Mouse (Mus musculus) left cerebral cortex, postnatal 4 days (tissue): Measurements from ENCODE around the gene Cenpf. TPM values are rescaled to one million over a fixed set of nuclear protein-coding genes. Genes with fewer than 3 reads are reported as not detected.
"Not testable (repeated sequence)": the region's sequence is repeated elsewhere in the genome, so short reads cannot be mapped to it uniquely, and the experiment has no call there.

Source experiments
- DNase-seq: peaks from one replicate; pipeline ENCODE4 v3.0.0-alpha.2; 2022
- intact Hi-C: fragments of 180-260 bp; cut with DNase I; formaldehyde crosslinking; loops from one replicate; pipeline ENCODE4 v1.15.1; 2025
- total RNA-seq, 2 experiments: library from RNA; stranded (reverse); gene quantifications; 2 replicates each; pipeline ENCODE4 v1.2.3; 2021

Cenpf gene
- total RNA-seq, 2 experiments from 2014 or later = 7.2 to 8.1 TPM

DNA sequence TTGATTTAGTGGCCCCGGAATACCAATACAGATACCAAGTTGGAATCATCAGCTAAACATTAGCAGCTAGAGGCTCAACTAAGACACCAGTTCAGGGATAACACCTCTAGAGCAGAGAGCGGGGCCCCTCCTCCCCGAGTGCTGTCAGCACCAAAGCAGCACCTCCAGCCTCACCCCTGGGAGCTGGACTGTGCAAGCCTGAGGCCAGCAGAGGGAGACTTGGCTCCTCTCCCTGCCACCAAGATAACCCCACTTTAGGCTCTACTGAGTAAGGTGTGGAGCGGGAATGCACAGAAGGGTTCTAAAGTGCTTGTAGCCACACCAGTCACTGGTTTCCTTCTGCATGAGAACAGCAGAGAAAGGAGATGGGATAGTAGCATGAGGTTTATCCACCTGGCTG, 10.5 kb upstream of the Cenpf start:
- DNase-seq = no peak
- intact Hi-C loops = no loop called here

DNA sequence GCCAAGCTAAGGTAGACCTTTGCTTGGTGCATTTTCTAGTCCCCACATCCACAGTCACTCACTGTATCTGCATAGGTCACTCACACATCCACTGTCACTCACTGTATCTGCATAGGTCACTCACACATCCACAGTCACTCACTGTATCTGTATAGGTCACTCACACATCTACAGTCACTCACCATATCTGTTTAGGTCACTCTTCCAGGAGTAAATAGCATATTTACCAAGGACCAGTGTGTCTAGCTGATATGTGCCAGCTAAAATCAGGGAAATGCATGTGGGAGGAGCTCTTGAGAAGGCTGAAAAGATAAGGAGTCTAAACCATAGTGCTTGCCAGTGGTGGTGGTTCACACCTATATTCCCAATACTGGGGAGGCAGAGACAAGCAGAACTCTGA, 7.4 kb upstream of the Cenpf start:
- intact Hi-C loops = no loop called here
- no peak for DNase-seq

DNA sequence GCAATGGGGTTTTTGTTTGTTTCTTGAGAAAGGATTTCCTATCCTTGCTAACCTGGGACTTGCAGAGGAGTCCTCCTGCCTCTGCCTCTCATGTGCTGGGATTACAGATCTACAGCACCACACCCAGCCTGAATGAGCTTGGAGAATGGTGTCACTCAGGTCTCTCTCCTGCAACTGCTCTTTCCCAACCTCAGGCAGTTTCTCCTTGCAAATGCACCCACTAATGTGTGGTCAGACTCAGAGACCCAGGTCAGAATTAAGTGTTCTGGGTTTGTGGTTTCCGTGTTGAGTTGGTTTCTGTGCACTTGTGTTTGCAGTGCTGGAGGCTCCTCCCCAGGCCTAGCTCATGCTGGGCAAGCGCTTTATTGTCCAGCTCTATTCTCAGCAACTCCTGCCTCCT, 6.5 kb upstream of the Cenpf start:
- DNase-seq = no peak
- intact Hi-C loops = no loop called here

DNA sequence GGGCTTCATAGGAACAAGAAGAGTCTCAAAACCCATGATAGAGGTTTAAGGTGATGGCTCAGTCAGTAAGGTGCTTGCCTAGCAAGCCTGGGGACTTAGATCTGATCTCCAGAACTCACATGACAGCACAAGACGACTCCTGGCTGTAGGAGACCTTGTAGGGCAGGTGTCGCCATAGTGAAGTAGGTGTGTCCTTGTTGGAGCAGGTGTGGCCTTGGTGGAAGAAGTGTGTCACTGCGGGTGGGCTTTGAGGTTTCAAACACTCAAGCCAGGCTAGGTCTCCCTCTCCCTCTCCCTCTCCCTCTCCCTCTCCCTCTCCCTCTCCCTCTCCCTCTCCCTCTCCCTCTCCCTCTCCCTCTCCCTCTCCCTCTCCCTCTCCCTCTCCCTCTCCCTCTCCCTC, 4.6 kb upstream of the Cenpf start:
- DNase-seq, intact Hi-C loops: not testable (repeated sequence)

DNA sequence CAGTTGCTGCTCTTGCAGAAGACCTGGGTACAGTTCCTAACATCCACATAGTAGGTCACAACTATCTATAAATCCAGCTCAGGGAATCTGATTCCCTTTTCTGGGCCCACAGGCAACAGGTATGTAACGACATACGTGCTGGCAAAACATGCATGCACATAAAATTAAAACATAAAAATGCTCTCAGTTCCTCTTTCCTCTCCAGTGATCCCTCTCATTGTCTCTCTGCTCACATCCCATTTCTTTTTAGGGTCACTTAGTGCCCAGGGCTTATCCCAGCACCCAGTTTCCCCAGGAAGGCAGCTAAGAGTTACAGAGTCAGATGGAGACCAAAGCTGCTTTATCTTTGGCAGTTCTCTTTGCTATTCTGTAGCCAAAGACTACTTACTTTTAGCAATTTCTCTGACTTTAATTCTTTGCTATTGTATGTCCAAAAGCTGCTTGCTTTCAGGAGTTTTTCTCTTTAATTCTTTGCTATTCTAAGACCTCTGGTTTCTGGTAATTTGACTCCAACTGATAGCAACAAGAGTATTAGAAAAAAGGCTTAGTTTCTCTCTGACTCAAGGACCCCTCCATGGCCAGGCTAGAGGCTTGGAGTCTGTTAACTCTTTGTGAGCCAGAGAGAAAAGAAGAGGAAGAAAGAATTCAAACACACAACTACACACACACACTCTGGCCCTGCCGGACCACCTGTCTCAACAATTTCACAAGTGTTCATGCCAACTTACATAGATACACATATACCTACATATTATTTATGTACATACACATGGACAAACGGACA, 1.4 kb upstream of the Cenpf start:
- intact Hi-C loops = no loop called here
- no peak for DNase-seq

DNA sequence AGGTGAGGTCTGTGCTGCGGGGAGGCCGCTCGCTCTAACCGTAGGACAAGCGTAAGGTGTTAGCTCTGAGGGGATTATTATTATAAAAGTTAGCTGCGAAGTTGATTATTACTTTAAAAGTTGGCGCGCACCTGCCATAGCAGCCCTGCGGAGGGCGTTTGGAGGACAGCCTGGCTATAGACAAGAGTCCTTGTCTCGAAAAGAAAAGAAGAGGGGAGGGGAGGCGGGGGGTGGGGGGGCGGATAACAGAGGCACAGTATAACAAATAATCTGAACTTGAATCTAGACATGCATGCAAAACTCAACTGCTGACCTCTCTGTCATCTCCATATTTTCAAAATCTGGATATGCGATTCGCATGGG, 483 bp upstream of the Cenpf start:
- DNase-seq = no peak
- intact Hi-C loops = no loop called here

DNA sequence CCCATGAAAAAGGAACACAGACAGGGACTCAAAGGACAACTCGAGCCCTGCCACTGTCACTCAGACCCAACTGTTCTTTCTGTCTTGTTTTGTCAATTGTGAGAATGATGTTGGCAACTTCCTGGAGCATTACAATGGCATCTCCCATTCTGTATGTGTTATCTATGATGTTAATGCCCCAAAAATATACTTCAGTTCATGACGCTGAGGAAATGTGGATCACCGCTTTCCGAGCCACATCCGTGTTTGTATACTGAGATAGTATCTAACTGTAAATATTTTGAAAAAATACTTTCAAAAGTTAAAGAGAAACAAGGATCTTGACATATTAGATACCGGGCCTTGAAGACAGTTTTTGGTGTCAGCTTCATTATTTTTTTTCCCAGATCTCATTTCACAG, 1.9 kb downstream of the Cenpf start:
- intact Hi-C loops = no loop called here
- DNase-seq = no peak

DNA sequence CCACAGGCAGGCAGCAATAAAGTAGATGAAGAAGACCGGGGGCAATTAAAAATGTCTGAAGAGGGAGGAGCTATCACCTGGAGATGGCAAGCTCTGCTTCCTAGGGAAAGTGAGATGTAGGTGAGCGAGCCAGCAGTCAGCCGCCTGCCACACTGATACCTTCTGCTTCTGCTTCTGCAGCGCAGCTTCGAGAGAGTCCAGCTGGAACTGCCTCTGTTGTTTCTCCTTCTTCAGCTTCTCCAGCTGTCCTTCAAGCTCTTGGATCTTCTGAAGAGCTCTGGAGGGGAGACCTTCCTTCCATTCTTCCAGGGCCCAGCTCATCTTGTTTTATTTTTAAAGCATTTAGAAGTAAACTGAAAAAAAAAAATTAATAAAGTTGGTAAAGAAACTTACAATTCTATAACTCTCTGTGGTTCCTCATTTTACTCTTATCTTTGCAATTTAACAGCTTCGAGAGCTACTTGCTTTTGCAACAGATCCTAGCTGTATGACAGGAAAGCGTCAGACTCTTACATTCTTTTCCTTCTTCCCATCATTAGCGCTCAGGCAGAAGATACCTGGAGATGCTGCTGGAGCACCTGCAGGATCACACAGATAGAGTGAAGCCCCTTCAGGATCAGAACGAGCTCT, 3.0 kb downstream of the Cenpf start:
- DNase-seq = no peak
- intact Hi-C loops = no loop called here

DNA sequence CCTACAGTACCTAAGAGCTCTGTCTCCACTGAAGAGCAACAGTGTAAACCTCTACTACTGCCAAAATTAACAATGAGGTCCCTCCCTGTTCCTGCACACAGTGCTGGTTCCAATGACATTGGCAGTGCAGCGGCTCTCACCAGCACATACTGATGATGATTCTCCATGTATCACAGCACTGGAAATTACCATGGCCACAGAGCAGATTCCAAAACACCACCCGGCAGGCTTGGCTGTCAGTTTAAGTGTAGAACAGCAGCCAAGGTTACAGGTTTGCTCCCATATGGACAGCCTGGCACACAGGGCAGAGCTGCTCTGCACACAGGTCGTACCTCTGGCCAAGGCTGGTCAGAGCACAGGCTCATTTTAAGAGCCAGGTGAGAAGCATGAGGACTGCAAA, 8.3 kb downstream of the Cenpf start:
- DNase-seq = no peak
- intact Hi-C loops = loop anchor here (5.0 kb wide), 1 partner anchor 652 kb away; no protein-coding TSS in a partner anchor

DNA sequence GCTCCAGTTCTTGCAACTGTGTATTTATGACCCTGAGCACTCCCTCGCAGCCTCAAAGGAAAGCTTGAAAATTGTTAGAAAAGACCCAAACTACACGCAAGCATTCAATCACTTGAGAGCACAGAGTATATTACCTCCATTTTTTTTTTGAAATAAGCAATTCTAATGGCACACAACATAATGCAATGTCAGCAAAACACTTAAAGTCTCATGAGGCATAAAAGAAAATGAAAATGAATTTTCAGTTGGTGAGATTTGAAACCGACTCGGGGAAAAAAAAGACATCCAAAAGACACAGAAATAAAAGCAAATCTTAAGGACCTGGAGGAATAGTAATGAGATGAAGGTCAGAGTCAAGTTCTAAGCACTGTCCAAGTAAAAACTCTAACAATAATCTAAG, 11.9 kb downstream of the Cenpf start:
- no peak for DNase-seq
- intact Hi-C loops = loop anchor here (5.0 kb wide), 1 partner anchor 649 kb away; no protein-coding TSS in a partner anchor

DNA sequence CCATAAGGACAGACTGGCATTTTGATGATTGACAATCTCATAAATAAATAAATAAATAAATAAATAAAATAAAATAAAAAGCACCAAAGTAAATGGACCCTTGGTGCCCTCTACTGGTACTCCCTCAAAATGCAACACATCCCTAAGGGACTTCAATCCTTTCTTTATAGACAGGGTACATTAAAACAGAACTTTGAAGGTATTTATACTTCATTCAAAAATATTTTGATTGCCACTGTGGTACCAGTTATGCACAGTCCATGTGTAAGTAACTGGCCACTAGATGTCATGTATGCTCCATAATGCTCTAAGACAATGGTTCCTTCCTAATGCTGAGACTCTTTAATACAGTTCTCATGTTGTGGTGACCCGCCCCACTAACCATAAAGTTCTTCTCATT, 12.5 kb downstream of the Cenpf start:
- intact Hi-C loops = loop anchor here (5.0 kb wide), 1 partner anchor 648 kb away; no protein-coding TSS in a partner anchor
- DNase-seq = peak; percentile 41

DNA sequence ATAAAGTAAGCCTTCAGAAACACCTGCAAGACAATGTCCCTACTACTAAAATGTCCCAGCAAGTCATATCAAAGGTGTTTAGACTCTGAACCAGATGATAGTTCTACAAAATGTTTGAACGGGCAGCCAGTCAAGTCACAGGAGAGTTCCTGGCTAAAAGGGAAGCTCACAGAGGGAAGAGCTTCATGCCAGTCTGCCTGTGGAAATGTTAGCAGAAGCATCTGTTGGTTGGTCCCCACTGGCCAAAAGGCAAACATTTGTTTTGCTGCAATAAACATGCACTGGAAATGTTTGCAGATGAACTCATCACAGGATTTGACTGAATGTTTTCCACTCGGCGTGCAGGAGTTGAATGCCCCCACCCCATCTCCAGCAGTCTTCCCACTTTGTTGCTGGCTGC, 21.9 kb downstream of the Cenpf start:
- intact Hi-C loops = no loop called here
- peak; percentile 25 for DNase-seq

DNA sequence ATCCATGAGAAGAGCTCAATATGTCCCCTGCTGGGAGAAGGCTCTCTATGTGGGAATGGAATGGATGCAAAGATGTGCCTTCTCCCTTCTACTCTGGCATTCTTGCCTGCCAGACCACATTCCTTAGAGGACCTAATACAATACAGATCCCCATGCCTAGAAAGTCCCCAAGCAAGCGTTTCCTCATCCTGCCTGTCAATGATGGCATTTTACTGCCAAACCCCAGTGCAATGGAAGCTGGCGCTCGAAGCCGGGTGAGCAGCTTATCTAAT, 23.1 kb downstream of the Cenpf start:
- intact Hi-C loops = no loop called here
- DNase-seq = no peak

DNA sequence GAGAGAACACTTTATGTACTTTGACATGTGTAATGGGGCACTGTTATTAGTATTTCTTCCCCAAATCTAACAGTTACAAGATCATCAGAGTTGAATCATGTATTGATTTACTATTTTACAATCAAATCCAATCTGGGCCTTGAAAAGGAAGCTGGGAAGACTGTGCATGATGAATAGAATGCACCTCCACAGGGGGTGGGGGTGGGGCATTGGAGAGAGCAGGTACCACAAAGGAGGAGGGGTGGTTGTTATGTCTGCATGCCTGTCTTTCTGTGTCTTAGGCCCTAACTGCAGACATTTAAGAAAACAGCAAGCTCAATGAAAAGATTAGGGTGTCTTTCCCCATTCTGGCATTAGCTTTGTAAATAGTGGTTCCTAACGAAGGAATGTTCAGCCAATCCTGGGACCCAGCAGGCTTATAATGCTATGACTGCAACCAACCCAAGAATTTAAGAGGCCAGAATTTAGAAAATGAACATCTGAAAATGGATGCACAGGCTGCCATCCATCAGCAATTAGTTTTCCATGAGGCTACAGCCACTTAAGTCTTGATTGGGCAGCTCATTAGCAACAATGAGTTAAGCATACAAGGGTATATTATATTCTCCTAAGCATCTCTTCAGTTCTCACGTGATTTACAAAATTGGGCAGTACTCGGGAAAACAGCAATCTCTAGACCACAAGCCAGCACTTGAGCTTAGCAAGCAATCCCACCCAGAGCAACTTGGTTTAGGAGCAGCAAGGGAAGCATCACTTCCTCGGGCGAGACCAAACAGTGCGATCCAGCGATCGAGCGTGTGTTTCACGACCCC, 23.6 kb downstream of the Cenpf start:
- peak; percentile 31 for DNase-seq

DNA sequence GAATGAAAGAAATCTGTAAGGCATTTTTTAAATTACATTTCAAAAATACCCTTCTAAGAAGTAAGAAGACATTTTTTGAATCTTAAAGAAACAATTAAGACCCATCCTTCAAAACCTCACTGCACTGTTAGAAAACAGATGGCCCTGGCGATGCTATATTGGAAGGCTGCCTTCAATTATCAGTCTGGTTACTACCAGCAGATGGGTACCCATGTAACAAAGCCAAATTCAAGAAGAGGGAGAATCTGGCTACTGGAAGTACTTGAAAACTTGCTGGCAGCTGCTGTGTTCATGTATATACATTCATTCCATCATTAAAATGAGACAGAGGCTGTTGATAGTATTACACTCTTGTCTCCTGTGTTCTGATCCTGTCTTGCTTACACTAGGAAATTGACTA, 24.4 kb downstream of the Cenpf start:
- DNase-seq = peak; percentile 59
- intact Hi-C loops = no loop called here

More for the DNA sequence above, 23.6 kb downstream of the Cenpf start:
- intact Hi-C loops = no loop called here

DNA sequence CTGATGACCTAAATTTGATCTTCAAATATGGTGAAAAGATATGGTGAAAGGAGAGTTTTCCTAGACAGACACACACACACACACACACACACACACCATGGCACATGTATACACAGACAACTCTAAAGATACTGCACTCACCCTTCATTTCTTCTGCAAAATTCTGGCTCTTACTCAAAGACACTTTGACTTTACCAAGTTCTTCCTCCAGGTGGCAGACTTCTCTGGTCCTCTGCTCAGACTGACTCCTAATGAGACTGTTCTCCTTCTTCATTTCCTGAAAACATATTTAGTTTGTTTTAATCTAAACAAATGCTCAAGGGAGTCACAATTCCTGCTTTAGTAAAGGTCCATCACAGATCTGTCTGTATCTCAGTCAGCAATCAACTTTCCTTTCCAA, 26.0 kb downstream of the Cenpf start:
- intact Hi-C loops = no loop called here
- DNase-seq = peak; percentile 38

DNA sequence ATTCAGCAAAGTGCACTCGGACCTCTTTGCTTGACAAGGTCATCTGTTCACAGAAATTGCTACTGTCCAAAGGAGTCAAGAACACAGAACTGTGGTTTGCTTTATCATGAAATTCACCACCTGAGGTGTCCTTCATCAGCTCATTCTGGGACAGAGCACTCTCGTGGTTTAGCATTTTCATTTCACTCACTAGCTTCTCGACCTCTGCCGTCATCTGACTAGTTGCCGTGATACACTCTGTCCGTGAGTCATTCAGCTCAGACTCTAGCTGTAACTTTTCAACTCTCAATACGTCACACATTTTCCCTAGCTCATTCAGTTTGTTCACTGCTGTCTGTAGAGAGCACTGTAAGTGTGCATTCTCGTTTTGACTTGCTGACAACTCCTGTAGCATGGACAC, 30.5 kb downstream of the Cenpf start:
- intact Hi-C loops = no loop called here
- no peak for DNase-seq

DNA sequence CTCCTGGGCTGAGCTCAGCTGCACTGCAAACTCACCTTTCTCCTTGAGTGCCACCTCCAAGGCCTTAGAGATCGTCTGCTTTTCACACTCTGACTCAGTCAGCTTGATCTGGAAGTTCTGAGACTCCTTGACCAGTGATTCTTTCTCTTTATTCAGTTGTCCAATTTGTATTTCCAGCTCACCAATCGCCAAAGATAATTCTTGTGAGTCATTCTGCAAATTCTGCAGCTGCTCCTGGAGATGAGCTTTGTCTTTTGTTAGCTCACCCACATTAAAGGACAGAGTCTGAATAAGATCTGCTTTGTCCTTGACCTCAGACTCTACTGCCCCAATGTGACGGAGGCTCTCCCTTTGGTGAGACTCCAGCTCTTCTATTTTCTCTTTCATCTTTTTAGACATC, 34.1 kb downstream of the Cenpf start:
- intact Hi-C loops = no loop called here
- no peak for DNase-seq

DNA sequence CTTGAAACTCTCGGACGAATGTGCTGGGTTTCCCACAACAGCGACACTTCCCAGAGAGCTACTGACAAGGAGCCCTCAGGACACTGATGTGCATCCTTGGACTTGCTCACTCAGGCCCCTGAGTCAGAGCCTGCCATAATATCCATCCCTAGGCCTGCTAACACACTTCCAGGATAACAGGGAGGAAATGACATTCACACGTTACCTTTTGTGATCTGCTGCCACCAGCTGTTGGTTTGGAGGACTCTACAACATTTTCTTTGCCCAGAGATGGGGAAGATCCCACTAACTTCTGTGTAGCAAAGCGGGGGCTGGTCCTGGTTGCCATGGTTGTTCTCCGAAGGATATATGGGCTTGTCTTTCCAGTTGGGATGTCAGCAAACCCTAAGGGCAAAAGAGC, 41.3 kb downstream of the Cenpf start:
- DNase-seq = no peak
- intact Hi-C loops = loop anchor here (5.0 kb wide), 1 partner anchor 619 kb away; no protein-coding TSS in a partner anchor

DNA sequence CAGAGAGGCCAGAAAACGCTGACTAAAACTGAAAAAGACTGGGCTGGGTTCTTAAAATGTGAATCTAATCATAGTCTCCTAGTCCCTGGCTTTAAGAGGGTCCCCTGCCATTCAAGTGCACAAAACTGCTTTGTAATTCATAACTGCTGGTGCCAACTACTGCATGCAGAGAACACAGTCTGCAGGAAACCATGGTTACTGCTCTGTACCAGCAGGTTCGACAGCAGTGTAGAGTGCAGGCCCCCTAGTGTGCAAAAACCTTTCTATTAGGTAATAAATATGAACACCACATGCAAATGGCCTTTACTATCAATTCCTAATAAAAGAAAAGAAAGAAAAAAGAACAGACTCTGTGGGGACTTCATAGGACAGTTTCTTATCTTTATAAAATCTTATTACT, 42.5 kb downstream of the Cenpf start:
- DNase-seq = peak; percentile 10
- intact Hi-C loops = loop anchor here (5.0 kb wide), 1 partner anchor 618 kb away; no protein-coding TSS in a partner anchor

DNA sequence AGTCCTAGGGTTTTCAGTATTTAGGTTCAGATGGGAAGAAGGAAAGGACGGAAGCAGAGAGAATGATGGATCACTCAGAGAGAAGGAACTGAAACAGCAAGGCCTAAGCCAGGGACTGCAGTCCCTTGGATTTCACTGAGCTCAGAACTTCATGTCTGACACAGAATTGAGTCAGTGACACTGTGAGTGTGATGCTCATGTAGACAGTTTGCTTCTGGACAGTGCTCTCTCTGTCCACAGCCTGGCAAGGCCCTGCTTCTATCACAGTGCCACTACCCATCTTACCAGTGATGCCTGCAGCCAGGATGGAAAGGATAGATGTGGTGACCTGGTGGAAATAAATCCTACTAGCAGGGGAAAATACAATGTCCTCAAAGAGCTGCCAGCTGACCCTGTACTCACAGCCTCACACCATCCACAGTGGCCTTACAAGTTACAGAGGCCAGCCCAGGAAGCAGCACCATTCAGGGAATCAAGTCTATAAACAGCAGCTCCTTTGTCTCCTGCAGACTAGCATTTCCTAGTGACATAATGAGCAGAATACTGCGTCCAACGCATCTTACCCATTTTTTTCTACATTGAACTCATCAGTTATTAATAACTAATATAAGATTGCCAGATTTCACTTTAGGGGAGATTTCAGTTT, 43.1 kb downstream of the Cenpf start:
- intact Hi-C loops = loop anchor here (5.0 kb wide), 1 partner anchor 618 kb away; no protein-coding TSS in a partner anchor

More for the DNA sequence above, 43.1 kb downstream of the Cenpf start:
- no peak for DNase-seq
